Mouse (Mus musculus): ENCODE results near the gene Prmt2. TPM values are rescaled to one million over a fixed set of nuclear protein-coding genes. Genes with fewer than 3 reads are reported as not detected.

Gene Prmt2
- polyA plus RNA-seq, 1 experiment from 2014 or later: 28.0 TPM

- TF ChIP-seq EP300 (optimal IDR thresholded peaks at IDR 0.05) (no peak), CTCF (IDR thresholded peaks at IDR 0.05; ENCODE audit: low read depth) (no peak)
- no peak overlapping the region for H3K4me2 ChIP-seq (replicated peaks; ENCODE audit: low read depth)
- H3K9ac ChIP-seq (ENCODE audit: low read length): no peak overlapping the region
- no peak overlapping the region for H3K4me3 ChIP-seq (ENCODE audit: low read depth, low read length)
- no peaks in the 10 kb centered on the region for H3K36me3 ChIP-seq (ENCODE audit: control insufficient read depth, insufficient read depth, low read length)
- ATAC-seq (ENCODE audit: low FRiP score, low TSS enrichment) (no peak), DNase-seq (ENCODE audit: low spot score) (no peak)
- H3K27me3 ChIP-seq (ENCODE audit: control insufficient read depth, insufficient read depth, low read length): no peaks in the 10 kb centered on the region
- WGBS: 64% methylated on average over 5 of the region's 5 CpGs
- no peak overlapping the region for H3K27ac ChIP-seq (replicated peaks)
- H3K9me3 ChIP-seq (ENCODE audit: control insufficient read depth, low read length): no peaks in the 10 kb centered on the region
- no peaks in the 10 kb centered on the region for H3K4me1 ChIP-seq (replicated peaks; ENCODE audit: control insufficient read depth, insufficient read depth)
Observed at GRCm38 (mm10) chr10:76157528-76157927, 80.1 kb downstream of the Prmt2 start.

MicroRNAs encoded within 50 kb of the gene (microRNA counts, 519-probe panel; counts per million panel counts)
- microRNA mmu-miR-678: not detected

Small RNA genes lying within 50 kb of the gene (microRNA-seq; reads per million reads assigned to microRNA genes)
- gene Mir678: not detected

Other genes with a start within 250 kb of the Prmt2 start
- 5.7 and 6.1 TPM in 2 replicates for gene Zfp280b, start 205.2 kb downstream of the Prmt2 start, polyA plus RNA-seq (2015; fragmentation: Nextera tagmentation; extraction: Ambion mirVana)
- 0.04 and 0.06 TPM in 2 replicates for gene Slc5a4b, start 126.9 kb downstream of the Prmt2 start, polyA plus RNA-seq (2015; fragmentation: Nextera tagmentation; extraction: Ambion mirVana)
- gene Slc5a4a, start 90.4 kb downstream of the Prmt2 start, polyA plus RNA-seq (2015; fragmentation: Nextera tagmentation; extraction: Ambion mirVana): not detected in 2 replicates
- 2.1 and 2.6 TPM in 2 replicates for gene S100b, start 16.0 kb upstream of the Prmt2 start, polyA plus RNA-seq (2015; fragmentation: Nextera tagmentation; extraction: Ambion mirVana)
- gene Dip2a, start 107.4 kb upstream of the Prmt2 start, polyA plus RNA-seq (2015; fragmentation: Nextera tagmentation; extraction: Ambion mirVana): 4.0 and 4.5 TPM in 2 replicates
- 1.2 and 1.5 TPM in 2 replicates for gene AC141477.1, start 202.6 kb upstream of the Prmt2 start, polyA plus RNA-seq (2015; fragmentation: Nextera tagmentation; extraction: Ambion mirVana)
- 4.9 and 5.1 TPM in 2 replicates for gene Pcnt, start 204.9 kb upstream of the Prmt2 start, polyA plus RNA-seq (2015; fragmentation: Nextera tagmentation; extraction: Ambion mirVana)
- gene 2610028H24Rik, start 211.2 kb upstream of the Prmt2 start, polyA plus RNA-seq (2015; fragmentation: Nextera tagmentation; extraction: Ambion mirVana): 0.07 and 0.10 TPM in 2 replicates
- 22.7 and 24.4 TPM in 2 replicates for gene Mcm3ap, start 231.1 kb upstream of the Prmt2 start, polyA plus RNA-seq (2015; fragmentation: Nextera tagmentation; extraction: Ambion mirVana)
- 3.4 and 3.7 TPM in 2 replicates for gene Ybey, start 231.2 kb upstream of the Prmt2 start, polyA plus RNA-seq (2015; fragmentation: Nextera tagmentation; extraction: Ambion mirVana)

Data from stomach, postnatal 0 days (tissue).